Mouse (Mus musculus): ENCODE measurements around the gene Mpst. TPM values are rescaled to one million over a fixed set of nuclear protein-coding genes. Genes with fewer than 3 reads are reported as not detected.

Mpst gene
- polyA plus RNA-seq, 1 experiment from 2014 or later = 2.7 TPM

- Histone ChIP-seq H3K9ac (ENCODE audit: low read depth, low read length) (peak overlapping the region; percentile 38; the same call in 1 of the 2 replicates), H3K36me3 (ENCODE audit: control insufficient read depth, insufficient read depth, low read length) (no peaks in the 10 kb centered on the region), H3K9me3 (ENCODE audit: control insufficient read depth, low read length) (no peaks in the 10 kb centered on the region), H3K4me3 (ENCODE audit: low read depth, low read length) (peak overlapping the region; percentile 21; the same call in 1 of the 2 replicates), H3K27me3 (ENCODE audit: control insufficient read depth, insufficient read depth, low read length) (no peaks in the 10 kb centered on the region), H3K4me2 (replicated peaks; ENCODE audit: low read depth, low read length) (peak overlapping the region; percentile 45), H3K27ac (ENCODE audit: low read depth, low read length) (peak overlapping the region; percentile 14; the same call in 1 of the 2 replicates), H3K4me1 (replicated peaks; ENCODE audit: control insufficient read depth, insufficient read depth, low read length) (no peaks in the 10 kb centered on the region)
- WGBS = 2% methylated on average over 22 of the region's 22 CpGs
- peak; percentile 99 for DNase-seq (ENCODE audit: low spot score)
- ATAC-seq (ENCODE audit: low FRiP score) = peak; percentile 65; the same call in 1 of the 2 replicates
Observed at GRCm38 (mm10) chr15:78447746-78448535, 41.7 kb downstream of the Mpst start.

- Histone ChIP-seq H3K27me3 (ENCODE audit: control insufficient read depth, insufficient read depth, low read length) (no peaks in the 10 kb centered on the region), H3K27ac (ENCODE audit: low read depth, low read length) (no peak overlapping the region), H3K4me2 (replicated peaks; ENCODE audit: low read depth, low read length) (no peak overlapping the region), H3K36me3 (ENCODE audit: control insufficient read depth, insufficient read depth, low read length) (no peaks in the 10 kb centered on the region), H3K9me3 (ENCODE audit: control insufficient read depth, low read length) (no peaks in the 10 kb centered on the region), H3K4me1 (replicated peaks; ENCODE audit: control insufficient read depth, insufficient read depth, low read length) (no peaks in the 10 kb centered on the region), H3K4me3 (ENCODE audit: low read depth, low read length) (no peak overlapping the region), H3K9ac (ENCODE audit: low read depth, low read length) (no peak overlapping the region)
- no peak for ATAC-seq (ENCODE audit: low FRiP score)
- no peak for DNase-seq (ENCODE audit: low spot score)
- WGBS = 71% methylated on average over 6 of the region's 6 CpGs
Observed at GRCm38 (mm10) chr15:78449131-78449530, 42.9 kb downstream of the Mpst start.

GRCm38 (mm10) chr15:78449694-78450418, 43.6 kb downstream of the Mpst start:
- Histone ChIP-seq H3K9me3 (ENCODE audit: control insufficient read depth, low read length) (no peaks in the 10 kb centered on the region), H3K9ac (ENCODE audit: low read depth, low read length) (no peak overlapping the region), H3K27ac (ENCODE audit: low read depth, low read length) (no peak overlapping the region), H3K4me1 (replicated peaks; ENCODE audit: control insufficient read depth, insufficient read depth, low read length) (no peaks in the 10 kb centered on the region), H3K4me2 (replicated peaks; ENCODE audit: low read depth, low read length) (no peak overlapping the region), H3K4me3 (ENCODE audit: low read depth, low read length) (no peak overlapping the region), H3K27me3 (ENCODE audit: control insufficient read depth, insufficient read depth, low read length) (no peaks in the 10 kb centered on the region), H3K36me3 (ENCODE audit: control insufficient read depth, insufficient read depth, low read length) (no peaks in the 10 kb centered on the region)
- ATAC-seq (ENCODE audit: low FRiP score) = no peak
- WGBS = 58% methylated on average over 7 of the region's 7 CpGs
- DNase-seq (ENCODE audit: low spot score) = peak; percentile 54

DNA sequence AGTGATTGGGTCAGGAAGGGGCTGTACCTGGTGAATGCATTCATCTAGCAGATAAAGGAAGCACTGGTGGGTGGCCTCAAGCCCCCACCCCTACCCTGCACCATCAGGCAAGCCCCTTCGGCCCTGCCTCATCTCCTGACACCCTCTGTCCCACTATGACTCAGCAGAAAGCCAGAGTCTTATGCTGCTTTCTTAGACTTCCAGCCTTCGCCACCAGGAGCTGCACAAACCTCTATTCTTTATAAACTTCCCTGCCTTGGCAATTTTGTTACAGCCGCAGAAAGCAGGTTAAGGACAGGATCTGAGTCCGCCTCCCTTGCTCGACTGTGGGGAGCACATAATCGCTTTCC, 44.2 kb downstream of the Mpst start:
- WGBS = 93% methylated on average over 6 of the region's 6 CpGs

DNA sequence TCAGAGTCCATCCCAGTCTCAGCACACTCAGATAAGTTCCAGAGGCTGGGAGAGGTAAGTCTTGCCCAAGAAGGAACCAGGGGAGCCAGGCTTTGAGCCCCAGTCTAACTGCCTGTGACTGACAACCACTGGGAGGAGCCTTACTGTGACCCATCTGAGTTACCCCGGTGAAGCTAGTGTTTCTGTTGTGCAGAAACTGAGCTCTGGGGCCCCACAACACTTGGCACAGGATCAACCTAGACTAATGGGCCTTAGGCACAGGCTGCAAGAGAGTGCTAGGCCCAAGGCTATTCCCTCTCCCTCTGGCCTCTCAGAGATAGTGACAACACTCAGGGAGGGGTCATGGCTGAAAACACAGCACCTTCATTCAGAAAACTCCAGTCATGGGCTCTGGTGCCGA, 45.0 kb downstream of the Mpst start:
- H3K4me1 ChIP-seq (replicated peaks; ENCODE audit: control insufficient read depth, insufficient read depth, low read length) = no peaks in the 10 kb centered on the region
- no peak for DNase-seq (ENCODE audit: low spot score)
- H3K27me3 ChIP-seq (ENCODE audit: control insufficient read depth, insufficient read depth, low read length) = no peaks in the 10 kb centered on the region
- ATAC-seq (ENCODE audit: low FRiP score) = no peak
- H3K27ac ChIP-seq (ENCODE audit: low read depth, low read length) = no peak overlapping the region
- no peak overlapping the region for H3K4me3 ChIP-seq (ENCODE audit: low read depth, low read length)
- no peaks in the 10 kb centered on the region for H3K36me3 ChIP-seq (ENCODE audit: control insufficient read depth, insufficient read depth, low read length)
- no peak overlapping the region for H3K4me2 ChIP-seq (replicated peaks; ENCODE audit: low read depth, low read length)
- 76% methylated on average over 2 of the region's 2 CpGs for WGBS
- H3K9ac ChIP-seq (ENCODE audit: low read depth, low read length) = no peak overlapping the region
- H3K9me3 ChIP-seq (ENCODE audit: control insufficient read depth, low read length) = no peaks in the 10 kb centered on the region

More for the DNA sequence above, 44.2 kb downstream of the Mpst start:
- Histone ChIP-seq H3K9me3 (ENCODE audit: control insufficient read depth, low read length) (no peaks in the 10 kb centered on the region), H3K36me3 (ENCODE audit: control insufficient read depth, insufficient read depth, low read length) (no peaks in the 10 kb centered on the region), H3K4me2 (replicated peaks; ENCODE audit: low read depth, low read length) (no peak overlapping the region), H3K27ac (ENCODE audit: low read depth, low read length) (no peak overlapping the region), H3K27me3 (ENCODE audit: control insufficient read depth, insufficient read depth, low read length) (no peaks in the 10 kb centered on the region), H3K4me3 (ENCODE audit: low read depth, low read length) (no peak overlapping the region), H3K4me1 (replicated peaks; ENCODE audit: control insufficient read depth, insufficient read depth, low read length) (no peaks in the 10 kb centered on the region), H3K9ac (ENCODE audit: low read depth, low read length) (no peak overlapping the region)
- no peak for ATAC-seq (ENCODE audit: low FRiP score)
- DNase-seq (ENCODE audit: low spot score) = no peak

DNA sequence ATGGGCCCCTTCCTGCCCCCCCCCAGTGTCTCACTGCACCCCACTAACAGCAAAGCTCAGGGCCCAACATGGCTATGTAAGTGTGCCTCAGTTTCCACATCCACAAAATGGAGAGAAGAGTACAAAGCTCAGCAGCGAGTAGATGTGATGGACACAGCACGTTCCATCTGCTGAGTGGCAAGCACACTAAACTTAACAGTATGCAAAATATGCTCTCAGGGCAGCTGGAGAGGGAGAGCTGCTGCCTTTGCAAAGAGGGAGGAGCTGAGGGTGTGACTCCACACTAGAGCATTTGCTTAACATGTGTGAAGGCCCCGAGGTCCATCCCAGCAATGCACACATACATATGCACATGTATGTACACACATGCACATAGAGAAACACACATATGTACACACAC, 46.7 kb downstream of the Mpst start:
- no peak overlapping the region for H3K4me3 ChIP-seq (ENCODE audit: low read depth, low read length)
- H3K9ac ChIP-seq (ENCODE audit: low read depth, low read length) = no peak overlapping the region
- no peak overlapping the region for H3K4me2 ChIP-seq (replicated peaks; ENCODE audit: low read depth, low read length)
- 92% methylated on average over 3 of the region's 3 CpGs for WGBS
- ATAC-seq (ENCODE audit: low FRiP score) (no peak), DNase-seq (ENCODE audit: low spot score) (no peak)
- no peak overlapping the region for H3K27ac ChIP-seq (ENCODE audit: low read depth, low read length)
- no peaks in the 10 kb centered on the region for H3K36me3 ChIP-seq (ENCODE audit: control insufficient read depth, insufficient read depth, low read length)
- no peaks in the 10 kb centered on the region for H3K27me3 ChIP-seq (ENCODE audit: control insufficient read depth, insufficient read depth, low read length)
- no peaks in the 10 kb centered on the region for H3K4me1 ChIP-seq (replicated peaks; ENCODE audit: control insufficient read depth, insufficient read depth, low read length)
- no peaks in the 10 kb centered on the region for H3K9me3 ChIP-seq (ENCODE audit: control insufficient read depth, low read length)

DNA sequence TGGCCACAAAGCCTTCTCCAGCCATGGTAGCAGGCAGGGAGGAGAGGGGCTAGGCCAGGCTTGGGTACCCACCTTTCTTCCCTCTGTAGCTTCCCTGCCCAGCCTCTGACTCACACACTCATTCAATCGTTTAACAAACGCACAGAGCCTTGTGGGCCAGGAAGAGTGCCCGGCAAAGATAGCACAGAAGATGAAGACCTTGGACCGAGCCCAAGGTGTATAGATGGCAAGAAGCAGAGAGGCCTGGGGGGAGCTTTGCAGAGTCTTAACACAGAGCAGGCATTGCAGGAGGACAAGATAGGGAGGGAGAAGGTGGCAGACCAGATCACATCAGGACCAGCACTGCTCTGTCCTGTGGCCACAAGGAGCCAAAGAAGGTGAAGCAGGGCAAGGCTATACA, 49.0 kb downstream of the Mpst start:
- ATAC-seq (ENCODE audit: low FRiP score) (no peak), DNase-seq (ENCODE audit: low spot score) (no peak)
- no peaks in the 10 kb centered on the region for H3K9me3 ChIP-seq (ENCODE audit: control insufficient read depth, low read length)
- no peaks in the 10 kb centered on the region for H3K36me3 ChIP-seq (ENCODE audit: control insufficient read depth, insufficient read depth, low read length)
- H3K4me2 ChIP-seq (replicated peaks; ENCODE audit: low read depth, low read length) = no peak overlapping the region
- H3K4me1 ChIP-seq (replicated peaks; ENCODE audit: control insufficient read depth, insufficient read depth, low read length) = no peaks in the 10 kb centered on the region
- 85% methylated on average over 4 of the region's 4 CpGs for WGBS
- no peak overlapping the region for H3K27ac ChIP-seq (ENCODE audit: low read depth, low read length)
- no peak overlapping the region for H3K9ac ChIP-seq (ENCODE audit: low read depth, low read length)
- H3K27me3 ChIP-seq (ENCODE audit: control insufficient read depth, insufficient read depth, low read length) = no peaks in the 10 kb centered on the region
- H3K4me3 ChIP-seq (ENCODE audit: low read depth, low read length) = no peak overlapping the region

- WGBS = 70% methylated on average over 7 of the region's 7 CpGs
Observed at GRCm38 (mm10) chr15:78456051-78456450, 49.8 kb downstream of the Mpst start.

DNA sequence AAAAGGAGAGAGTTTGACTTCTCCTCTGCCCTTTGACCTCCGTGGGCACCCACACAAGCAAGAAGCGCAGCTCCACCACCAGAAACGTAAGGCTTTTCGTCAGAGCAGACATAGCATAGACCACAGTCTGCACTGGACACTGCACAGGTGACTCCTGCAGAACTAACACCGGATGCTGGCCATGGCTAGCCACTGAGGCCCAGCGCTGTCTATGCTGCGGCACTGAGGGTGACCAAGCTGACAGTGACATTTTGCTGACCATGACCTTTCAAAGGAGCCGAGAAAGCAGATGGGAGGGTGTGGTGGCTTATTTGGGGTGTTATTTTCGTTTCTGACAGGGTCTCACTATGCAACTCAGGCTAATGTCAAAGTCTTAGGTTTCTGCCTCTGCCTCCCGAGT, 51.0 kb downstream of the Mpst start:
- Histone ChIP-seq H3K27me3 (ENCODE audit: control insufficient read depth, insufficient read depth, low read length) (no peaks in the 10 kb centered on the region), H3K4me1 (replicated peaks; ENCODE audit: control insufficient read depth, insufficient read depth, low read length) (no peaks in the 10 kb centered on the region), H3K36me3 (ENCODE audit: control insufficient read depth, insufficient read depth, low read length) (no peaks in the 10 kb centered on the region), H3K9ac (ENCODE audit: low read depth, low read length) (no peak overlapping the region), H3K9me3 (ENCODE audit: control insufficient read depth, low read length) (no peaks in the 10 kb centered on the region), H3K4me3 (ENCODE audit: low read depth, low read length) (no peak overlapping the region), H3K27ac (ENCODE audit: low read depth, low read length) (no peak overlapping the region), H3K4me2 (replicated peaks; ENCODE audit: low read depth, low read length) (no peak overlapping the region)
- 75% methylated on average over 10 of the region's 10 CpGs for WGBS
- ATAC-seq (ENCODE audit: low FRiP score) = no peak
- DNase-seq (ENCODE audit: low spot score) = no peak

More at GRCm38 (mm10) chr15:78456051-78456450, 49.8 kb downstream of the Mpst start:
- no peaks in the 10 kb centered on the region for H3K4me1 ChIP-seq (replicated peaks; ENCODE audit: control insufficient read depth, insufficient read depth, low read length)
- DNase-seq (ENCODE audit: low spot score) = no peak
- no peak overlapping the region for H3K27ac ChIP-seq (ENCODE audit: low read depth, low read length)
- no peak for ATAC-seq (ENCODE audit: low FRiP score)
- H3K9me3 ChIP-seq (ENCODE audit: control insufficient read depth, low read length) = no peaks in the 10 kb centered on the region
- H3K36me3 ChIP-seq (ENCODE audit: control insufficient read depth, insufficient read depth, low read length) = no peaks in the 10 kb centered on the region
- no peaks in the 10 kb centered on the region for H3K27me3 ChIP-seq (ENCODE audit: control insufficient read depth, insufficient read depth, low read length)
- H3K9ac ChIP-seq (ENCODE audit: low read depth, low read length) = no peak overlapping the region
- H3K4me2 ChIP-seq (replicated peaks; ENCODE audit: low read depth, low read length) = no peak overlapping the region
- no peak overlapping the region for H3K4me3 ChIP-seq (ENCODE audit: low read depth, low read length)

Measured in hindbrain, embryonic 11.5 days (tissue).